Mouse (Mus musculus) lung, postnatal 4 days (tissue): Measurements from ENCODE around the gene Cabp7.

Source experiments
- DNase-seq, 2 experiments: peaks; one replicate each; pipeline ENCODE4 v3.0.0; 2021

The Cabp7 gene

DNA sequence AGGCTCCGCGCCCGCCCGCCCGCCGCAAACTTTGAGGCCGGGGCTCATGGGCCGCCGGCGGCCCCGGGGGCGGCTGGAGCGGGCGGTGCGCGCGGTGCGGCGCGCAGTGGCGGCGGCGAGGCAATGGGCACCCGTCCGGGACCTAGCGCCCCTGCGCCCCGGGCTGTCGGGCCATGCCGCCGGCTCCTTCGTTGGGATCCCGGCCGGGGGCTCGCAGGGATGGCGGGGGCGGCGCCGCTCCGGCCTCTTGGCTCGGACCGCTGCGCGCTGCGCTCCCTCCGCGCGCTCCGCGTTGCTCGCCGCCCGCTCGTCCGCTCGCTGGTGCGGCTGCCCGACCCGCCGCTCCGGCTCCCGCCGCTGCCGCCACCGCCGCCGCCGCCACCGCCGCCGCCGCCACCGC is at the start of gene Cabp7:
Cabp7 (minus strand) TSS at position 46 of the 400 bp plus-strand sequence.
- DNase-seq, result no peak

DNA sequence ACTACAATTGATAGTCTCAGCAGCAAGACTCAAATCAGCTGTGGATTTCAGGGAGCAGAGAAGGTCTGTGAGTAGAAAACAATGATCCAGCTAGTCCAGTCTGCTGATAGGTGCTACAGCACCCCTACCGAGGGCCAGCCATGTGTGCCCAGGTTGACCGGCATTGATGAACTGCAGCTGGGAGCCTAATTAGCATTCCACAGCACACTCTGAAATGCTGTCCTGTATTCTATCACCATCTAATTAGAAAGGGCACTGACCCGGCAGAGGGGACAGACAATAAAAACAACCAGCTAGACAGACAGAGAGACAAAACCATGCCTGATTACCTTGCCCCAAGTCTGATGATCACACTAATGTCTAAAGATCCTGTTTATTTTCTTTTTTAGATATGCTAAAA is 46.4 kb upstream of the Cabp7 start:
- DNase-seq, result no peak

DNA sequence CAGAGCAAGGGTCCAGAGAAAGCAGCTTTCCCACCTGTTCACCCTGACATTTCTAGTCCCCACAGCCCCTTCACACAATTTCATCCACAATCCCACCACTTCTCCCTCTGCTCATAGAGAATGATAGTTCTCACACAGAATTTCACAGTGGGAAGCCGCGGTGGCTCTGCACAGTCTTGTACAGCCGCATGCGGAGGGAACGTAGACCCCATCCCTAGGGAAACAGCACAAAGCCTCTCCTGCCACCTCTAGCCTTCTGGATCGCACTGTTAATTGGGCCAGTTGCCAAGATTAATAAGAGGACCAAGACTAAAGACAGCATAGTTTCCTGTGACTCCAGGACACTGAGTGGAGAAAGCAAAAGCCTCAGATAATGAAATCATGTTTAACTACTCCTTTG is 45.0 kb upstream of the Cabp7 start:
- DNase-seq, result no peak

DNA sequence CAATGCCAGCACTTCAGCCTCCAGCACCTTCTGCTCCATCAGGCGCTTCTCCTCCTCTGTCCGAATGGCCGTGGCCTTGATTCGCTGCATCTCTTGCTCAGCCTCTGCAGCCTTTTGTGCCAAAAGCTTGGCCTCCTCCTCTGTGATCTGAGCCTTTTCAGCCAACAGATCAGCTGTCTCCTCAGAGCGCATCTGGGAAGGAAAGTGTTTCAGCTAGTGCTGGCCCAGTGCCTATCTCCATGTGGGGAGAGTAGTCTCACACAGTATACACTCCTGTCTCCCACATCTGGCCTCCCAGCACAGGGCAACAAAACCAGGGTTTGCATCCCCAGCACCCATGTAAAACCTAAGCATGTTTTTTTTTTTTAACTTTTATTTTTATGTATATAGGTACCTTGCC is 43.1 kb upstream of the Cabp7 start:
- no peak for DNase-seq

DNA sequence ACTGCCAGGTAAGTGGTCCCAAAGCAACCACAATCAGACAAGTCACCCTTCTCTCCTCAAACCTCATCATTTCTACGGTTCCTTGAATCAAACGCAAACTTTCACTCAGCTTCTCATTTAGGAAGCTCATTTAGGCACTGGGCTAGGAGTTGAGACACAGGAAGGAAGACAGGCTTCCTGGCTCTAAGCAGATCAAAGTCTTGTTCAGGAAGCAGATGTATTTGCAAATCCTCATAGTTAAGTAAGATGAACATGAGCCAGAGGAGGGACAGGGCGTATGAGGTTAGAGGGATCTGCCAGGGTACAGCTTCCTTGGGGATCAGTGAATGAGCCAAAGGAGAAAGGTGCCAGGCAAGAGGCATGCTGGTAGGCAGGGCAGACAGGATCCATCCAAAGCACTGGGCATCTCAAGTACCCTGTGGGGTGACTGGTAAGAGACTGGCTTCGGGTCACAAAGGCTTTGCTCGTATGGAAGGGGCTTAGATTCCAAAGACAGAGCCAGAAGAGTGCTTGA is 38.1 kb upstream of the Cabp7 start:
- peak; percentile 8 to 19 for DNase-seq

DNA sequence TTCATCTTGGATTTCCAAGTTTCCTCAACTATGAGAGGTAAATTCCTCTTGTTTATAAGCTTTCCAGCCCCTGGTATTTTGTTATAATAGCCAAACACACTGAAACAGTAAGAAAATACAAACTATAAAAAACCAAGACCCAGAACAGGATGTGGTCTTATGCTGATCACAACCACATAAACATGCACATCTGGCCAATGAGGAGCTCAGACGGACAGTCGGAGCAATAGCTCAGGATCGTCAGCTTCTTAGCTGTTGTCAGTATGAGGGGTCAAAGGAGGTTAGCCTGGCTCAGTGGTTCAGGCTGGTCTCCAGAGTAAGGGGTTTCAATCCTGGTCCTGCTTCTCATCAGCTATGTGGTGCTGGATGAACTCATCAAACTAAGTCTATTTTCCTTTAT is 36.5 kb upstream of the Cabp7 start:
- DNase-seq, result no peak

DNA sequence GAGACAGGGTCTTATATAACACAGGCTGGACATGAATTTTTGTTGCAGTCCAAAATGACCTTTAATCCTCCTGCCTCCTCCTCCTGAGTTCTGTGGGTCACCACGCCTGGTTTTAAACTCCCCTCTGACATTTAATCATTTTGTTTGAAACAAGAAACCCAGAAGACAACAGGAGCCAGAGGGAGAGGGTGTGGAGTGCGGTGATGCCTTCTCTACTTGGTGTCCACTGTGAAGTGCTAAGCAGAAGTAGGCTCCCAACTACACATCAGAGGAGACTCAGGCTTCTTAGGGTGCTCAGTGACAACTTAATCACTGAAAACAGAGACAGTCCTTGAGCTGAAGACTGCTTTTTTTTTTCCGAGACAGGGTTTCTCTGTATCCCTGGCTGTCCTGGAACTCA is 34.3 kb upstream of the Cabp7 start:
- no peak for DNase-seq

DNA sequence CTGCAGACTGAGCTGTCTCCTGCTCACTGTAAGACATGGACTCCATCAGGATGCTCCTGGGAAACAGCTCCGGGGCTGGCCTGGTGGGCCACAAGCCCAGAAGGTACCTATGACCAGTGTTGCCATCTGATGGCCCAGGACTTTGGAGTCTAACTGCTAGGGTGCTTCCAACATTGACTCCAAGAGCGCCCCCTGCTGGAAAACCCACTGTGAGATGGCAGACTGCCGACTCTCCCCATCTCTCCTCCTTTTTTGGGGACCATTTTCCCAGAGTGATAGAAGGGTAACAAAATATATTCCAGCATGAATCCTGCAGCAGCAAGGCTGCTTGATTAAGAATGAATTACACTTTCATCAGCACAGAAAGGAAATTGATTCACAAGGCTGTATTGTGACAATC is 26.3 kb upstream of the Cabp7 start:
- DNase-seq, result peak in 1 of 2 experiments; percentile 65

DNA sequence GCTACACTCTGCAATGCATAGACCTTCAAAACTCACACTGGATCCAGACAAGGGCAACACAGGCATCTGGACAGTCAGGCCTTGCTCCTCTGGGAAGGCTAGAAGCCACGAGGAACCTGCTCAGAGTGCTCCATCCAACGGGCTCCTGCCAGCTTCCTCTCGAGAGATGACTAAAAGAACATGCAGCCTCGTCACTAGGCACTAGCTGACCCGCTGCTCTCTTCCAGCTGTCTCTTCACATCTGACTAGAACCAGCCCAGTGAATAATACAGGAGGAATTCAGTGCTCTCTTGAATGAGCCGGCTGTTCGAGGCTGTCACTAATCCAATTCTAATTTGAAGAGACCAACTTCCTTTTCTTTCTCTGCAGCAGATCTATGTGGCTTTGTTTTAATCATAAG is 25.2 kb upstream of the Cabp7 start:
- no peak for DNase-seq

DNA sequence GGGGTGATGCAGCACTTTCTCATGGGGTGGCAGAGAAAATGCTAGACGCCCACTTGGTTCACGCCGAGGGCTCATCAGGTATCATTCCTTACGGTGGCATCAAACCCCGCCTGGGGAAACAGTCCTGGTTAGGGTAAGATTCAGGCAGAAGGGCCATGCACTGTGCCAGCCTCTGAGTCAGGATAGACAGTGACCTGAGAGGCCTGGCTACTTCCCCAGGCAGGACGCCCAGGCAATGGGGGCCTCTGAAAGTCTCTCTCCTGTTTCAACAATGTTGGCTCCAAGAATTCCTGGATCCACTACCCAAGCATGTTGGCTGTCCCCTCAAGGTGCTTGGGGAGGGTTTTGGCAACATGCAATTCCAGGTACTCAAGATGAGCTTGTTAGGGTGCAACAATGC is 23.3 kb upstream of the Cabp7 start:
- DNase-seq, result no peak

DNA sequence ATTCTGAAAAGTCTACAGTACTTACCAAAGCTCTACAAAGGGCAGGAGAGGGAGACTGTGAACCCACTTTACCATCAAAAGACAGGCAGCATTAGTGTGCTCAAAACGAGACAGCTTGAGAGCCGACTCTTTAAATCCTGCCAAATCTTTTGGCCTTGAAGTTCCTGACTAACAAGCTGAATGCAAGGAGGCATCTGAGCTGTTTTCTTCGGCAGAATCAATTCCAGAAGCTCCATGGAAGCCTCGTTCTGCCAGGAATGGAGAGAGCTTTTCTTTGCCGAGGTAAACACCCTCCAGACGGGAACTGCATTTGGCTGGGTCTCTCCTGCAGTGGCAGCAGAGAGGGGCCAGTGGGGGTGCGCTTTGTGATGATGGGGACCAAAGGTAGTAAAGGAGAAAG is 22.7 kb upstream of the Cabp7 start:
- no peak for DNase-seq

DNA sequence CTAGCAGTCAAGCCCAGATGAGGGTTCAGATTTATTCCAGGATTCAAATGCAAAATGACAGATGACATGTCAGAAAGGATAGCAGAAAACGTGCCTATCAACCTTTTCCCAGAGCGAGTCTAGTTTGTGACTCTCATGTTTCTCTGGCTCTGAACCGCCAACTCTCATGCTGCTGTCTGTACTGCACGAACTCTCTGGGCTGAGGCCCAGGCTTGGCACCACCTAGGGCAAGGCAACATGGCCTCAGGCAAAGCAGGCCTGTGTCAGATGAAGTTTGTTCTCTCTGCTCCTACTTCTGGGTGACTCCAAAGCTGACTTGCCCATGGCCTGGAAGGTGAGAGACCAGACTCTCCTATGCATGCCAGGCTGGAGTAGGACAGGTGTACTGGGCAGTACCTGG is 21.8 kb upstream of the Cabp7 start:
- DNase-seq, result no peak

DNA sequence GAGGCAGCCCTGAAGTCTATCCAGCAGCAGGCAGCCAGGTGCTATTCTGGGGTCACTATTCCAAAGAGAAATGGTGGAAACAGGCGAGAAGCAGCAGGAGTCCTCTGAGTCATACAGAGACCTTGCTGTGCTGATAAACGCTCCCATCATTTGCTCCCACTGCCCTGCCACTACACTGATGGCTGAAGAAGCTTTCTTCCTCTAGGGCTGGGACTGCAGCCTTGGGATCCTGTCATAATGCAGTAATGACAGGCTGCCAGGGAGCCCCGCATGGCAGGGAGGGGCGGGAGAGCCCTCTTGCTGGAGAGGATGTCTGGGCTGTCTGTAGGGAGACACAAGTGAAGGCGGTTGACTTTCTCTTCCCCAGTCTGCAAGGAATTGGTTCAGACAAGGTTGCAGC is 17.9 kb upstream of the Cabp7 start:
- DNase-seq, result no peak

DNA sequence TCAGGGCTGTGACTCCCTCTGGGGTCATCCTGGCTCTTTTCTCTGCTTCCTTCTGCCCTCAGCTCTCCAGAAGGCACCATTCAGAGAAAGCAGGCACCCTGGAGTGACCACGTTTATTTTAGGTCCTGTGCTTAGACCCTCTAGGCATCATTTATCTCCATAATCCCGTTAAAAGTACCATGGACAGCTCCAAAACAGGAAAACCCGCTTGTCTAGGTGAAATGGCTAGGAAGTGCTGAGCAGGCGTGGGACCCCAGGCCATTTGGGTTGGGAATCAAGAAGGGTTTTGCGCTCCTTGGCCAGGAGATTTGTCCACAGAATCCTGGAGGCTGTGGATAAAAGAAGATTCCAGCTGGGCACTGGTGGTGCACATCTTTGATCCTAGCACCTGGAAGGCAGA is 17.1 kb upstream of the Cabp7 start:
- DNase-seq, result no peak

DNA sequence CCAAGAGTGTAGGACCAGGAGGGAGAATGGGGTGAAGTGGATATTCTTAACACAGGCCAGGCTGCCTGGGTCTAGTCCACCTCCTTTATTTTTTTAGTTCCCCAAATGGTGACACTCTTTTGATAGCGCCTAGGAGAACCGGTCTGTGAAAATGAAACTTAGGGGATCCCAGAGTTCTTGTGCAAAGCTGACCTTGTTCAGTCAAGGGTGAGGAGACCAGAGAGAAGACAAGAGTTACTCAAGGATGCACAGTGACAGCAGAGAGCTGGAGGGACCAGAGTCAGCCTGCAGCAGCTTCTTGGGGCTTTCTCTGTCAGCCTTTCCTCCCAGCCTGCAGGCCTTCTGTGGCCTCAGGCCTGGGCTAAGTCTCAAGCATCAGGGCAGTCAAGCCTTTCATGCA is 15.9 kb upstream of the Cabp7 start:
- DNase-seq, result no peak

DNA sequence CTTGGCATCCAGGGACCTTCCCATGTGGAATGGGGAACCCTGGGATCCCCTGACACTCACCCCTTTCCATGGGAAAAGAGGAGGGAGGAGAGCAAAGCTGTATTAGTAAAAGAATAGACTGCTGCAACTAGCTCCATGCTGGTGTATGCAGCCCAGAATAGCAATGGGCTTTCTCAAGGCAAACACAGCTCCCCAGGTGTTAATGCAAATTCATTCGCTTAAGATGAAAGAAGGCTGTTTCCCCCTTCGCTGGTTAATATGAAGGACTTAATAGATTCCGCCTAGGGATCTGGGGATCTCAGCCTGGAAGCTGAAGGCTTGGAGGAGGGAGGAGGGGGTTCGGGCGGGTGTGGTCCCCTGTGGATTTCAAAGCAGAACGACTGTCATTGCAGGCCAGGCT is 15.4 kb upstream of the Cabp7 start:
- DNase-seq, result no peak

DNA sequence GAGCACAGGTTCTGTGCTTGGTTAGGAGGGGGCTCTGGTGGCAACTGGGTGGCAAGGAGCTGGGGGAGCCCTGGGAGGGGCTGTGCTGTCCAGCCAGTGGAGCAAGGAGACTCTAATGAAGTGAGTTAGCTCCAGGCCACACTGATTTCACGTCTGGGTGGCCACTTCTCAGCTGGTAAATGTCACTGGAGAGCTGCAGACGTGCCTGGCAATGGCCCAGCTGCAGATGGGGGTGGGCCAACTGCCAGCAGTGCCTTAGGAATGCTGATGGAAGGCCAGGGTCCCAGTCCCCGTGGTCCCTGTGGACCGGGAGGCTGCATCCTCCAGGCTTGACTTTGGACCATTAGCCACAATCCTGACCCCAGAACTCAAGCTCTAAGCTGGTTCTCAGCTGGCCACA is 13.9 kb upstream of the Cabp7 start:
- DNase-seq, result peak; percentile 60 to 85

DNA sequence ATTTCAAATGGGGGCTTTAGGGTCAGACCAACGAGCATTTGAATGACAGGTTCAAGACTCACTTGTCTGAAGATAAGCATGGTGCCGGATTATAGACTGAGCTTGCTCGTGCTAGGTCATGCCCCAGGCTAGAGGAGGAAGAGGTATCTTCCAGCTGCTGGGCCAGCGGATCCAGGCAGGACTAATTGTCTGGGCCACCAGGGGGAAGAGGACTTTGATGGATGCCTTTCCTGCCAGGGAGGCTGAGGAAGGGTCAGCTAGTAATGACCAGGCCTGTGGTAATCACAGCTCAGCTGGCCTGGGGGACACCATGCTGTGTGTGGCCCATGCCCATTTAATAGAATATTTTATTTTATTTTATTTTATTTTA is 11.2 kb upstream of the Cabp7 start:
- no peak for DNase-seq

DNA sequence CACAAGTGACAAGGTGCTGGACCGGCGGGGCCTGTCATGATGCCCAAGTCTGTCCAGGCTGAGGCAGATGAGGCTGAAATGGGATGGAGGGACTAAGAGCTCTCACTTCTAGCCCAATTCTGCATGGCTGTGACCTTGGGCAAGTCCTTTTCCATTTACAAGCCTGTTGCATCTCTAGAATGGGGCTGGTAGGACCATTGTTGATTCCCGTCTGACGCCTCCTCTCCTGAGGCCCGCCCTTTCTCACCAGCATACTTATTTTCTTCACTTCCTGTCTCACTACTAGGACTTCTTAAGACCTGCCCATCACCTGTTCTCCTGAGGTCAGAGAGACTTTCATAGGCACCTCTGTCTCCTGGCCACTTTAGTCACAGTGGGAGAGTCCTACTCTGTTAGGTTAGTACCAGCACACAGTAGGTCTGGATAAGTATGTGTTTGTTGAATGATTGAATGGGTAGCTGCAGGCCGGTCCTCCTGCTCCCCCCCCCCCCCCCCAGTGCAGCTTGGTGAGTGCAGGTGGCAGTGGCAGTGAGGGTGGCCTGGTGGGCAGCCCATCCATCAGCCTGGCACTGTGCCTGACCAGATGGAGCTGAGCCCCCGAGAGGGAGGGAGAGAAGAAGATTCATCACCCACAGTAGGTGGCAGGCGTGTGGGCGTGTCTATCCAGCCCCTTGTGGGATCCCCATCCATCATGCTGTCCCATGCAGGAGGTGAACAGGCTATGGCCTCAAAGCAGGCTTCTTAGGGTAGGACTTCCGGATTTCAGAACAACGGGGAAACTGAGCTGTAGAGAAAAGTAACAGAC is 10.6 kb upstream of the Cabp7 start:
- no peak for DNase-seq

DNA sequence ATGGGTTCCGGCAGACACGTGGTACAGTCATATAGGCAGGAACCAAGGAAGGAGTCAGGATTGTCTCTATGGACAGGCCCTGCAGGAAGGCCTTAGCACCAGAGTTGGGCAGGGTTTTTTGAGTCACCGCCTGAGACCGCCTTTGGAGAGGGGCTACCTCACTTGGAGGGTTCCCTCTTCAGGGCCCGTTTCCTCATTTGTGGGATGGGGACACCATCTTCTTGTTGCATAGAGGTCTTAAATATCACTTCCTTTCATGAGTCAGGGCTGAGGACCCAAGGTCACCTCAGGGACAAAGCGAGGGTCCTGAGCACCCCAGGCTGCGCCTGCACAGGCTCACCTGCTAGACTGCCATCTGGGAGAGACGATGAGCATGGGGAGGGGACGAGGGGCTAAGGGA is 9.9 kb upstream of the Cabp7 start:
- no peak for DNase-seq

DNA sequence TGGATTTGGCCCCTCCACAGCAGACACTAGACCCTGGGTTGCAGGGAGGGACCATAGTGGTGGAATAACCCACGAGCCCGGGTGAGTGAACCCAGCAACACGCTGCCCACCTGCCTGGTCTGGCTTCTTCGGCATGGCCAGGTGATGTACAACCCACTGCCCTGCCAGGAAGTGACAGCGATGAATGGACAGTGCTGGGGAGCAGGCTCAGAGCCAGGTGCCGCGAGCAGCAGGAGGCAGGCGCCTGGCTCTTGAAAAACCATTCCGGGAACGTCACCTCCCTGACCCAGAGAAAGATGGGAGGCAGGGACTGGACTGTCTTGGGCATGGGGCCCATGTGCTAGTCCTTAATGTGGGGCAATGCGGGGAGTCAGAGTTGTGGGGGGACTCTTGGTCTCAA is 8.3 kb upstream of the Cabp7 start:
- no peak for DNase-seq

DNA sequence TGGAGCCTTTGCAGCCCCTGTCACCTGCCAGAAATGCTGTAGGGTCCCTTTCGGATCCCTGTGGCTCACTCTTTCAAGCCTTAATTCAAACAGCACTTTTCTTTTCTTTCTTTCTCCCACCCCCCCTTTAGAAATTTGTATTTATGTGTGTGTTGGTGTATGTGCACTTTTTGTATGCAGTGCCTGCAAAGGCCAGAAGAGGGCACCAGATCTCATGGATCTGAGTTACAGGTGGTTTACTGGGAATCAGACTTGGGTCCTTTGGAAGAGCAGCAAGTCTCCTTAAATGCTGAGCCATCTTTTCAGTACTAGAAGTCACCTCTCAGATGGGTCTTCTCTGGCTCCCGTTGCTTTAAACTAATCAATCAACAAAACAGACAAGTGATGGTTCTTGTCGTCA is 7.5 kb upstream of the Cabp7 start:
- no peak for DNase-seq

DNA sequence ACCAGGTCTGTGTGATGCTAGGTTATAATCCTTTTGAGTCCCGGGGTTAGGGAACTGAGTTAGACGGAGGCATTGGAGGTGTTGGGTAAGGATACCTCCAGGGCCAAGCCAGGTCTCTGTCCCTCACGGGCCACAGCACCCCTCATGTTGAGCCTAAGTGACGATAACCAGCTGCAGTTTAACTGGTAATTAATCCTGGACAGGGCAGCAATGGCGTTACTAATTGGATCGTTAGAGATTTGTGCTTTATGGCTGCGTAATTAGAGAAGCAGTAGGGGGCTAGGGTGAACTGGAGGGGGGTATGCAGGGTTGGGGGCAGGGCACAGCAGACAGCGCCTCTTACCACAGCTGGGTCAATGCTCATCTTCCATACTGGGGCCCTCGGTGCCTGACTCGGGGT is 6.3 kb upstream of the Cabp7 start:
- DNase-seq, result no peak

DNA sequence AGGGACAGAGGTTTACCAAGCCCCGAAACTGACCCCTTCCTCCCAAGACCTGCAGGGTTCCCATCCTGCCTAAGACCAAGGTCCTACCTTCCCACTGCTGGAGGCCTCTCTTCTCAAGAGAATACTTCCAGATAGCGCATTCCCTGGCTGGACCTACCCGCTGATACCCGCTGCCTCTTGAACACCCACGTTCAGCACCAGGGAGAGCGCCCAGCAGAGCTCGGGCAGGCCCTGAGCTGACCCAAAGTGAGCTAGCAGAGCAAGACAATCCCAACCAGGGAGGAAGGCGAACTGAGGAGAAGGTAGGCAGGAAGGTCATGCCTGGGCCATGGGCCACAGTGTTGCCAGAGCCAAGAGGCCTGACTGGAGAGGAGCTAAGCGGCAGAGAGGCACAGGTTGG is 3.7 kb upstream of the Cabp7 start:
- DNase-seq, result peak; percentile 79 to 81

DNA sequence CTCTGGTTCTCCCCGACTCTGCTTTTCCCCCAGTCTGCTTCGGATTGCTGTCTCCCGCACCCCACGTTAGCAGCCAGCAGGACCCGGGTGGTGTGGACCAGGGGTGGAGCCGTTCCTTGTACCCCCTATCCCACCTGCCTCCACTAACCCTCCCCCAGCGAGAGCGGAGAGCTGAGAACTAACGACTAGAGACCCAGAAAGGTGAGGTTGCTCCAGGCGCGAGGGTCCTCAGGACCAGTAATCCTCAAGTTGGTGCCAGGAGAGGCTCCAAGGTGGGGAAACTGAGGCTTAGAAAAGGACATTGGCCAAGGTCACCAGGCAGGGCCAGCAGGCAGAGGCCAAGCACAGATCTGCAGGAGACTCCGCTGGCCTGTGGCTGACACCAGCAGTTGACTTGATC is 707 bp upstream of the Cabp7 start:
- no peak for DNase-seq
